Mouse (Mus musculus) common myeloid progenitor, adult 5-6 weeks (primary cell): ENCODE measurements around the gene Trim11. TPM values are rescaled to one million over a fixed set of nuclear protein-coding genes. Genes with fewer than 3 reads are reported as not detected.
"Not testable (repeated sequence)": the region's sequence is repeated elsewhere in the genome, so short reads cannot be mapped to it uniquely, and the experiment has no call there.

ENCODE experiments used
- ATAC-seq: replicated peaks from 2 replicates; pipeline ENCODE4 v1.8.0; 2016; ENCODE audit warnings: low read depth, mild to moderate bottlenecking, moderate TSS enrichment, inconsistent platforms; ENCODE audit not compliant: poor library complexity, severe bottlenecking
- total RNA-seq: library from RNA; stranded (forward); fragments of 200-1000, 187-1606 nt; gene quantifications from 2 replicates; pipeline ENCODE4 v1.2.3, GENCODE M21; 2017

The Trim11 gene
- 14.8 and 16.9 TPM in 2 replicates for total RNA-seq

DNA sequence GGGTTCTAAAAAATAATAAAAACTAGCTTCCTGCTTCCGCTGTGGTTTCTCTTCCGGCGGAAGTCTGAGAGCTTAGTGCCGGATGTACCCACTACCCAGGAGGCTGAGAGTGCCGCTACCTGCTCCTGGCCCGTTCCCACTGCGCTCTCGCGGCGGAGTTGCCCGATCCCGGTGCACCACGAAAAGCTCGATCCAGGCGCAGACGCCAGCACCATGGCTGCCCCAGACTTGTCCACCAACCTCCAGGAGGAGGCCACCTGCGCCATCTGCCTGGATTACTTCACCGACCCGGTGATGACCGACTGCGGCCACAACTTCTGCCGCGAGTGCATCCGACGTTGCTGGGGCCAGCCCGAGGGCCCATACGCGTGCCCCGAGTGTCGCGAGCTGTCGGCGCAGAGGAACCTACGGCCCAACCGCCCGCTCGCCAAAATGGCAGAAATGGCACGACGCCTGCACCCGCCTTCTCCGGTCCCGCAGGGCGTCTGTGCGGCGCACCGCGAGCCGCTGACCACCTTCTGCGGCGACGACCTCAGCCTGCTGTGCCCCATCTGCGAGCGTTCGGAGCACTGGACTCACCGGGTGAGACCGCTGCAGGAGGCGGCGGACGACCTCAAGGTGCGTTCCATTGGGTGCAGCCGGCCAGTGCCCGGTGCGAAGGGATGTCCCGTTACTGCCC lies at the start of gene Trim11:
TSS of gene Trim11 (plus strand) at position 67 of the 679 bp plus-strand sequence.
- ATAC-seq = peak; percentile 41

GRCm38 (mm10) chr11:58929055-58929454 lies 48.8 kb upstream of the Trim11 start:
- ATAC-seq = no peak

DNA sequence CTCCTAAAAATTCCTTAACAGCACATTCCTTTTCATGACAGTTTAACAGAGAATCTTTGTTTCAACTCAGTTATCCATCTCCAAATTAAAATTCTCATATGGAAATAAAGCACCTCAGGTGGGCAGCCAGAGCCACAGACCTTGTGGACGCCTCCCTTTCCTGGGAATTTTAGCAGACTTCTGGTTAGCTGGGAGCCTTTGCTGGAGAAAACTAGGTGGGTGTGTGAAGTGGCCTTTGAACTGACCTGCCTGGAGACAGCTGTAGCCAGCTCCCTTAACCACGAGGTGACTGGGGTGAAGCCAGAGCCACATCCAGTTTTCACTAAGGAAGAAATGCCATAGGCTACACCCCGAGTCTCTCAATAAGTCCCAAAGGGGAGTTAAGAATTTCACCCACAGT lies 48.3 kb upstream of the Trim11 start:
- ATAC-seq = no peak

DNA sequence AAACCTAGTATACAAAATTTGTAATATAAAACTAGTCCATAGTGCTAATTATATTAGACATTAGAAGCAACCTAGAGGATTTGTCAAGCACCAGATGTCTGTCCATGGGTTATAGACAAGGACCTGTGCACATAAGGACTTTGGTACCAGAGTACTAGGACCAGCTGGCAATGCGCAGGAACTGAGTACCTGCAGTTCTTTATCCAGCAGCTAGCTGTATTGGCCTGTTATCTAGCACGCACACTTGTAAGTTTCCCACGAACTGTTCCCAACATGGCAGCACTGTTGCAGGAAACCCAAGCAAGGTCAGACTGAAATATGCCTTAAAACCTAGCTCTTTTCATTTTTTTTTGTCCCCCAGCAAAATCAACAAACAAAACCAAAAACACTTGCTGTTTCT lies 47.6 kb upstream of the Trim11 start:
- ATAC-seq = no peak

DNA sequence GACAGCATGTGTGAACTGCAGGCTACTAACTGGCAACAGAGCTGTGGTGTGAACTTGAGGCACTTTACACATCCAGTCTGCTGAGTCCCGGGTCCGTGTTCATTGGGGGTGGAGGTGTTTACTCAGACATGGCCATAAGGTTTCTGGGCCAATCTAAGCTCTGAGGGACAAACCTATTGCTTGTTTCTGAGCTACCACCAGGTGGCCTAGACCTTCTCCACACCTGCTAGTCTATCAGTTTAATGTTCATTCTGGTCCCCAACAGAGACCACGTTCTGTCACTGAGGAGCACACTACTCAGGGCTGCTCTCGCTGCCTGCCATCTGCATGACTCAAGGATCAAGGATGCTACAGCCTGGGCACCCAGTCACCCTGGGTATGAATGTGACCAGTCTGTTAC lies 46.3 kb upstream of the Trim11 start:
- no peak for ATAC-seq

DNA sequence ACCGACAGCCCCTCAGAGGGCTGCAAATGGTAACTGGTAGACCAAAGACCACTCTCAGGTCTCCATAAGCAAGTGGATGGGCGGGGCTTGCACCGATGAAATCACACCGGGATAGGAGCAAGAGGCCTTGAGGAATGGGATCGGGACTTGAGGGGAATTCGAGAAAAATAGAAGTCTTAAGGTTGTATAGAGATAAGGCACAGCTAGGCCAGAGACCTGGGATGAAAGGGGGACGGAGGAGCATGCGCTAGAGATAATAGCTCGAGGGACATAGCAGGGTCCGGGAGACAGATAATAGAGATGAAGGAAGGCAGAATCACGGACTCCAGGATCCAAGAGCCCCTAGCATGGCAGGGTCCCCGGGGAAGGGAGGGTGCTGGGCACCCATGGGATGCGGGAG lies 40.0 kb upstream of the Trim11 start:
- ATAC-seq = no peak

DNA sequence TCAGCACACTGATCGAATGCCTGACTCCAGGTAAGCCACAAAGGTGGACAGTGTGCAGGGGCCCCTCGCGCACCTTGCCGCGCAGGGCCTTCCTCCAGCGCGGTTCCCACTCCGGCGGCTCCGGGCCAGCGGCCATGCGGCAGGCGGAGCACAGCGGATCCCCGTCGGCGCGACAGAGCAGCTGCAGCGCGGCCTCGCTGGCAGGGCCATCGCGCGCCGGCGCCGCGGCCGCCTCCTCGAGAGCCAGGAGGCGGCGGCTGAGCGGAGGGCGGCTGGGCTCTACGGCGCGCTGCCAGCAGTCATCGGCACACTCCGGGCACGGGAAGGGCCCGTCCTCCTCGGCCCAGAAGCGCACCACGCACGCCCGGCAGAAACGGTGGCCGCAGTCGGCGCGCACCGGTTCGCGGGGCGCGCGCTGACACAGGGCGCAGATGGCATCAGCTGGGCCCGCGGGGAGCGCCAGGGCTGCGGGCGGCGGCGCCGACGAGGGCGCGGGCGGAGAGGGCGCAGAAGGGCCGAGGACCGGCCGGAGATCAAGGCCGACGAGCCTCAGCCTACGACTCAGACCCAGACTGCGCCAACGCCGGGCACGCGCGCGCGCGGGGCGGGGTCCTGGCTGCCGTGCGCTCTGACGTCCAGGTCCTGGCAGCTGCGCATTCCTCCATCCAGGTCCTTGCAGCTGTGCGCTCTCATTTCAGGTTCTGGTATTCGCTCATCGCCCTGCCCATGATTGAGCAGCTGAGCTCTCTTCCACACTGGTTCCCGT lies 39.4 kb upstream of the Trim11 start, which contains the start of gene Rnf187:
TSS of gene Rnf187 (minus strand) at position 595 of the 766 bp plus-strand sequence.
- peak; percentile 95 for ATAC-seq

DNA sequence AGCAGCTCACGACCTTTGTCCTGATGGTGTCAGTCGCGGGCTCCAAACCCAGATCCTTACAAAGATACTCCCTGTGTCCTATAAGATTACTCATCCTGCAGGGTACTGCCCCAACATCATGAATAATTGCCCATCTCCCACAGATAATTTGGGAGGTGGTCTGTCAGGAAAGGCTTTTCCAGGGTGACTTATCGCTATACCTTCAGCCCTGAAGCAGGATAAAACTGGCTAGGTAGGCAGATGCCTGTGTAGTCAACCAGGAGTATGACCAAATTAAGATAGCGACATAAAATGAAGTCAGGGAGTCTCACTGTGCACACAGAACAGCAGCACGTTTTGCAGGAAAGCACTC lies 38.8 kb upstream of the Trim11 start:
- no peak for ATAC-seq

- ATAC-seq = no peak
These were observed 33.8 kb upstream of the Trim11 start for GRCm38 (mm10) chr11:58944136-58944535.

DNA sequence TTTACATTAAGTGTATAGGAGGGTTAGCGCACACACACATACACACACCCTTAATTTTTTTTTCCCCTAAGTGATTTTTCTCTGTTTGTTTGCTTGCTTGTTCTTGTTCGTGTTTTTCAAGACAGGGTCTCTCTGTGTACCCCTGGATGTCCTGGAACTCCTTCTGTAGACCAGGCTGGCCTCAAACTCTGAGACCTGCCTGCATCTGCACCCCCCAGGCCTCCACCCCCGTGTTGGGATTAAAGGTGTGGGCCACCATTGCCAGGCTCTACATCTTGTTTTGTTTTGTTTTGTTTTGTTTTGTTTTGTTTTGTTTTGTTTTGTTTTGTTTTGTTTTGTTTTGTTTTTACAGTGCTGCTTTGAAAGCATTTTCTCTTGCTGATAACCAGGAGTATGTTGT lies 30.6 kb upstream of the Trim11 start:
- ATAC-seq = no peak

GRCm38 (mm10) chr11:58947798-58948528 lies 29.9 kb upstream of the Trim11 start:
- ATAC-seq = no peak; the same call in 1 of the 2 replicates

GRCm38 (mm10) chr11:58948542-58949479 lies 29.1 kb upstream of the Trim11 start, which contains the start of gene Hist3h2ba:
Hist3h2ba (plus strand) TSS chr11:58948920.
- ATAC-seq = peak; percentile 80

DNA sequence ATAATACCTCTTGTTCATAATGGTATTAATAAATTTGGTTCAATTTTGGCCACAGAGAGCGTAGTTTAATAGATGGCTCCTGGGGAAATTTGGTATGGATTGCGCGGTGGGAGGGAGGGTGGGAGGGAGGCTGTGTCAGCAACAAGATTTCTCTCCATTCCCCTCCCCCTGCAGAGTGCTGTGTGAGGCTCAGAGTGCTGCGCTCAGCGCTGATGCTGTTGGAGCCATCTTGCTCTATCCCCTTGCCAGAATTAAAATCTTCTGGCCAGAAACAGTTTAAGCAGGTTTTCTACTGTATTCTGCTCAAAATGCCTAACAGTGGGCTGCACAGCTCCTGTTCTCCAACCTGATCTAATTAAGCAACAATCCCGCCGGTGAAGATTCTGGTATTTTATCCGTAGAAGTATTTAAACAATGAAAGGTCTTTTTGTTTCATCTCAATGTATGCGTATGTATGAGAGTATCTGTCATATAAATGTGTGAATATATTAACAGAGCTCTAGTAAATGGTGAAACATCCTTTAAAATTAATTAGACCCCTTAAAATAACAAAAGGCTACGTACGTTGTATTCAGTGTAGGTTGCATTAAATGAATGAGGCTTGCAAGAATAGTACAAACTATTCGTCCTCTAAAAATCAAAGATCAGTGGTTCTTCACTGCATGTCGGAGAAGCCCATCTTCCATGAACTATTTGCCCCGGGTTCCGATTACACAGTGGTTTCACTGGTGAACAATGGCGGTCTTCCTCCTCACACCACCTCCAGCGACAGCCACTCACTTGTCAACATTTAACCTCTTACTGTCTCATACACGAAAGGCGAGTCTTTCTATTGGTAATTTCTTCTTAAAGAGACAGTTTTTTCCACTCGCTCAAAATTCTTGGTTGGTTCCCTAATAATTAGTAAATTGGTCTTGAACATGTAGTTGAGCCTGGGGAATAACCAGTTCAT lies 28.1 kb upstream of the Trim11 start:
- no peak for ATAC-seq

DNA sequence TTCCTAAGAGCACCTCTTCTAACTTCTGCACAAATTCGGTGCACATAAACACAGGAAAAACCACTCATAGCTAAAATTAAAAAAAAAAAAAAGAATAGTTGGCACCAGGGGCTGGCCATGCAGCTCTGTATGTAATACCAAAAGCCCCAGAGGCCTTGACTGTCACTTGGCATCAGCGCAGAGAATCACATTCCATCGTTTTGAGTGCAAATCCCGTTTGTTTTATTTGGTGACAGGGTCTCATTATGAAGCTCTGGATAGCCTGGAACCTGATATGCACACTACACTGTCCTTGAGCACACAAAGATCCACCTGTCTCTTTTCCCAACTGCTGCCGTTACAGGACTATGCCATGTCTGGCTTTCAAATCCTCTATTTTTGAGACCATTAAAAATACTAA lies 26.7 kb upstream of the Trim11 start:
- ATAC-seq = no peak

GRCm38 (mm10) chr11:58953351-58954169 lies 24.3 kb upstream of the Trim11 start:
- ATAC-seq = no peak

DNA sequence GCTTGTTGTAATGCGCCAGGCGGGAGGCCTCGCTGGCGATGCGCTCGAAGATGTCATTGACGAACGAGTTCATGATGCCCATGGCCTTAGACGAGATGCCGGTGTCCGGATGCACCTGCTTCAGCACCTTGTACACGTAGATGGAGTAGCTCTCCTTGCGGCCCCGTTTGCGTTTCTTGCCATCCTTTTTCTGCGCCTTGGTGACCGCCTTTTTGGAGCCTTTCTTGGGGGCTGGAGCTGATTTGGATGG lies 23.8 kb upstream of the Trim11 start:
- ATAC-seq = not testable (repeated sequence)

DNA sequence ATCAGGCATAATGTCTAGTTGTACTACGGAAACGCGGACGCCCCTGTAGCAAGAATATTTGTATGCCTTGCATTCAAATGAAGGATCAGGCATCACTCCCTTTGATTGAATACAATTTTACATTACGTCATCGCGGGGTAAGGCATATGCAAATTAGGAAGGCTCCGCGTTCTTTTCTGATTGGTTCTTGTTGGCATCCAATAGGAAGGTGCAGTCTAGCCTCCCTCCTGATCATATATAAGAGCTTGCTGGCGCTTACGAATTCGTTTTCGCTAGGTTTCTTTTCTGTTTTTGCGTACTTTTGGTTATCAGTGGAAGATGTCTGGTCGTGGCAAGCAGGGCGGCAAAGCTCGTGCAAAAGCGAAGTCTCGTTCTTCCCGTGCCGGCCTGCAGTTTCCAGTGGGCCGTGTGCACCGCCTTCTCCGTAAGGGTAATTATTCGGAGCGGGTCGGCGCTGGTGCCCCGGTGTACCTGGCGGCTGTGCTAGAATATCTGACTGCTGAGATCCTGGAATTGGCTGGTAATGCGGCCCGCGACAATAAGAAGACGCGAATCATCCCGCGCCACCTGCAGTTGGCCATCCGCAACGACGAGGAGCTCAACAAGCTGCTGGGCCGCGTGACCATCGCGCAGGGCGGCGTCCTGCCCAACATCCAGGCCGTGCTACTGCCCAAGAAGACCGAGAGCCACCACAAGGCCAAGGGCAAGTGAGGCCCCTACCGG lies 23.3 kb upstream of the Trim11 start, which contains the start of the genes Hist3h2a and Trim17:
TSS of gene Hist3h2a (plus strand) at position 266 of the 723 bp plus-strand sequence.
TSS of gene Trim17 (plus strand) at position 266 of the 723 bp plus-strand sequence.
- ATAC-seq = peak; percentile 74
